Comparison of ENCODE assay signal across 11 mouse cellular contexts in genomic region chr7:45641391-45642040, GRCm38 (mm10). TPM values are rescaled to one million over a fixed set of nuclear protein-coding genes. Genes with fewer than 3 reads are reported as not detected.
DNase-seq lines count a peak whose midpoint lies in the region; ATAC-seq and TF ChIP-seq lines count a peak whose summit lies in the region.
"Had no signal": no experiment of that assay in that cellular context is flagged by ENCODE, and none has a peak within 500 bp of the region (broad histone marks: within the 10 kb centered on the region; RNA-seq: fewer than 3 reads in every experiment).

No protein-coding gene starts in this region.

- no peak overlapping the region for H3K4me2 ChIP-seq in liver, embryonic 12.5 days
- peak overlapping the region; percentile 20; the same call in 1 of the 2 replicates for H3K4me2 ChIP-seq in hindbrain, embryonic 16.5 days (ENCODE audit: low read length)

- peak; percentile 24 for DNase-seq in liver
- peak; percentile 89 for DNase-seq in gastrocnemius, adult 2 months
- peak; percentile 63 to 75 for DNase-seq in lung, postnatal 4 days
- no peak for DNase-seq in adrenal gland, adult 2 months
- DNase-seq in spleen, postnatal 10 days (ENCODE audit: low spot score in 2 of 2) = no peak
- no peak for DNase-seq in ovary, postnatal 14 days (ENCODE audit: low spot score)

- H3K9ac ChIP-seq in liver, embryonic 12.5 days = no peak overlapping the region
- peak overlapping the region; percentile 24; the same call in 1 of the 2 replicates for H3K9ac ChIP-seq in hindbrain, embryonic 16.5 days (ENCODE audit: low read depth, low read length)

- H3K36me3 ChIP-seq in liver, embryonic 12.5 days = peaks cover 3% of the 10 kb centered on the region; the same call in 1 of the 2 replicates
- peaks cover 2% of the 10 kb centered on the region for H3K36me3 ChIP-seq in hindbrain, embryonic 16.5 days (ENCODE audit: control insufficient read depth, insufficient read depth, low read length)
- H3K36me3 ChIP-seq: G1E had no signal

- WGBS in liver, embryonic 12.5 days (ENCODE audit: insufficient replicate concordance) = 68% methylated on average over 17 of the region's 17 CpGs
- 62% methylated on average over 13 of the region's 17 CpGs for WGBS in hindbrain, embryonic 16.5 days

- intact Hi-C loops in gastrocnemius, adult 2 months (cut with DNase I) = loop anchor here (2.0 kb wide), 1 partner anchor 41 kb away; no protein-coding TSS in a partner anchor

- peaks cover 22% of the 10 kb centered on the region for H3K4me1 ChIP-seq in liver, embryonic 12.5 days
- peaks cover 18% of the 10 kb centered on the region for H3K4me1 ChIP-seq in hindbrain, embryonic 16.5 days (ENCODE audit: control insufficient read depth, insufficient read depth, low read depth, low read length)

- ATAC-seq in liver, embryonic 12.5 days = no peak
- ATAC-seq in hindbrain, embryonic 16.5 days = no peak

- no peaks in the 10 kb centered on the region for H3K9me3 ChIP-seq in liver, embryonic 12.5 days (replicated peaks)
- H3K9me3 ChIP-seq in hindbrain, embryonic 16.5 days (ENCODE audit: control insufficient read depth, low read length) = no peaks in the 10 kb centered on the region
- H3K9me3 ChIP-seq: G1E had no signal

- H3K27me3 ChIP-seq in liver, embryonic 12.5 days (replicated peaks) = peaks cover 41% of the 10 kb centered on the region
- no peaks in the 10 kb centered on the region for H3K27me3 ChIP-seq in hindbrain, embryonic 16.5 days (replicated peaks; ENCODE audit: control insufficient read depth, insufficient read depth, low read length)

- no peak overlapping the region for H3K27ac ChIP-seq in liver, embryonic 12.5 days
- H3K27ac ChIP-seq in gastrocnemius, adult 2 months = peak overlapping the region; percentile 90
- no peak overlapping the region for H3K27ac ChIP-seq in hindbrain, embryonic 16.5 days (ENCODE audit: low read depth, low read length)

- no peak for TF ChIP-seq CTCF in gastrocnemius, adult 2 months (IDR thresholded peaks at IDR 0.05)

- H3K4me3 ChIP-seq in liver, embryonic 12.5 days = no peak overlapping the region
- peak overlapping the region; percentile 73 for H3K4me3 ChIP-seq in gastrocnemius, adult 2 months
- no peak overlapping the region for H3K4me3 ChIP-seq in hindbrain, embryonic 16.5 days (ENCODE audit: low read length)

RNA-seq across cellular contexts. Expression of gene Mamstr, which starts 1.7 kb away (rescaled TPM):
- polyA plus RNA-seq in liver, embryonic 12.5 days (2016; fragmentation: Nextera tagmentation; extraction: Ambion mirVana) = 0.69 and 0.81 TPM in 2 replicates
- total RNA-seq in gastrocnemius, adult 2 months (2021) = 10 to 100 TPM; 18.7 to 44.9 TPM
- polyA plus RNA-seq in hindbrain, embryonic 16.5 days (2015; fragmentation: Nextera tagmentation; extraction: Ambion mirVana) = 2.9 and 5.2 TPM in 2 replicates
- total RNA-seq in adrenal gland, adult 2 months (2021) = 1 to 10 TPM; 3.0 to 5.8 TPM
- polyA plus RNA-seq in adrenal gland, adult 2 months (2012; rRNA removed) = 5.1 and 5.8 TPM in 2 replicates
- total RNA-seq: G1E had no signal
- polyA plus RNA-seq: G1E had no signal

RNA-seq across cellular contexts. Expression of gene Rasip1, which starts 14.2 kb away (rescaled TPM):
- 10.5 and 11.8 TPM in 2 replicates for polyA plus RNA-seq in liver, embryonic 12.5 days (2016; fragmentation: Nextera tagmentation; extraction: Ambion mirVana)
- 1 to 10 TPM; 5.7 to 8.0 TPM for total RNA-seq in gastrocnemius, adult 2 months (2021)
- polyA plus RNA-seq in hindbrain, embryonic 16.5 days (2015; fragmentation: Nextera tagmentation; extraction: Ambion mirVana) = 16.7 and 17.5 TPM in 2 replicates
- 10 to 100 TPM; 13.5 to 20.6 TPM for total RNA-seq in adrenal gland, adult 2 months (2021)
- 42.9 and 56.4 TPM in 2 replicates for polyA plus RNA-seq in adrenal gland, adult 2 months (2012; rRNA removed)

RNA-seq across cellular contexts. Expression of gene Izumo1, which starts 19.9 kb away (rescaled TPM):
- 0.20 and 0.23 TPM in 2 replicates for polyA plus RNA-seq in liver, embryonic 12.5 days (2016; fragmentation: Nextera tagmentation; extraction: Ambion mirVana)
- under 1 TPM in 1 of 2 experiments, not detected in 1; 0.20 TPM for total RNA-seq in gastrocnemius, adult 2 months (2021)
- polyA plus RNA-seq in hindbrain, embryonic 16.5 days (2015; fragmentation: Nextera tagmentation; extraction: Ambion mirVana) = not detected in 2 replicates
- total RNA-seq in adrenal gland, adult 2 months (2021) = under 1 TPM; 0.28 to 0.29 TPM
- polyA plus RNA-seq in adrenal gland, adult 2 months (2012; rRNA removed) = 0.65 and 0.89 TPM in 2 replicates

RNA-seq across cellular contexts. Expression of gene Fut1, which starts 24.4 kb away (rescaled TPM):
- 0.15 TPM in 1 of 2 replicates, not detected in the other for polyA plus RNA-seq in liver, embryonic 12.5 days (2016; fragmentation: Nextera tagmentation; extraction: Ambion mirVana)
- not detected for total RNA-seq in gastrocnemius, adult 2 months (2021)
- not detected in 2 replicates for polyA plus RNA-seq in hindbrain, embryonic 16.5 days (2015; fragmentation: Nextera tagmentation; extraction: Ambion mirVana)
- total RNA-seq in adrenal gland, adult 2 months (2021) = not detected
- not detected in 2 replicates for polyA plus RNA-seq in adrenal gland, adult 2 months (2012; rRNA removed)
- total RNA-seq: gastrocnemius, postnatal 4 days had no signal
- polyA plus RNA-seq: G1E had no signal

RNA-seq across cellular contexts. Expression of gene Fut2, which starts 24.7 kb away (rescaled TPM):
- polyA plus RNA-seq in liver, embryonic 12.5 days (2016; fragmentation: Nextera tagmentation; extraction: Ambion mirVana) = 0.05 TPM in 1 of 2 replicates, not detected in the other
- under 1 TPM; 0.14 to 0.28 TPM for total RNA-seq in gastrocnemius, adult 2 months (2021)
- polyA plus RNA-seq in hindbrain, embryonic 16.5 days (2015; fragmentation: Nextera tagmentation; extraction: Ambion mirVana) = 0.09 and 0.19 TPM in 2 replicates
- under 1 TPM in 1 of 2 experiments, not detected in 1; 0.09 TPM for total RNA-seq in adrenal gland, adult 2 months (2021)
- polyA plus RNA-seq in adrenal gland, adult 2 months (2012; rRNA removed) = not detected in 2 replicates
- total RNA-seq: gastrocnemius, postnatal 4 days had no signal
- polyA plus RNA-seq: G1E; spleen, adult 2 months had no signal

Comparison
In these comparisons a context has a peak if more than half of its experiments do, and no peak if none do; other contexts are left out.
1. DNase-seq: peak in liver (single experiment), gastrocnemius, adult 2 months (single experiment) and lung, postnatal 4 days (2 of 2); none in adrenal gland, adult 2 months (single experiment), spleen, postnatal 10 days (0 of 2) and ovary, postnatal 14 days (single experiment).